Mouse (Mus musculus): ENCODE measurements around the gene Rhox12. TPM values are rescaled to one million over a fixed set of nuclear protein-coding genes. Genes with fewer than 3 reads are reported as not detected.

The Rhox12 gene
- not detected in 2 replicates for polyA plus RNA-seq (2011; ENCODE audit: insufficient read length, low read depth, missing spikeins)

DNA sequence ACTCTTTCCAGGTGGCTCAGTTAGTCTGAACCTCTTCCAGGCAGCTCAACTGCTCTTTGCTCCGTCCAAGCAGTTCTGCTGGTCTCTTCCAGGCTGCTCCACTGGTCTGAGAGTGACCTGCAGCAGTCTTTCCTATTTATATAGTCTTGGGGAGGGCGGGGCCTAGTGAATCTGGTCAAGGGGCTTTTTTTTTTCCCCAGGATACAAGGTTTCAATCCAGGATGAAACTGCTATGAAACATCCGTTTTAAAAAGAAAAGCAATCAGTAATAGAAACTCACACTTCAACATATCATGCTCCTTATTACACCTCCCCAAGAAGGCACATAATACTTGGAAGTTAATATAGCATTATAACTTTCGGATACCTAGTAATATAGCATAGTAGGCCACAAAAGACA, at the start of gene Rhox12:
TSS of gene Rhox12 (minus strand) at position 101 of the 400 bp plus-strand sequence.
- TF ChIP-seq CTCF (IDR thresholded peaks at IDR 0.05; ENCODE audit: borderline replicate concordance, insufficient read depth, low read length), result no peak
- TF ChIP-seq POLR2A (IDR thresholded peaks at IDR 0.05; ENCODE audit: low read depth, low read length), result no peak

GRCm38 (mm10) chrX:38159097-38159496, 48.4 kb upstream of the Rhox12 start:
- H3K4me3 ChIP-seq (ENCODE audit: insufficient read depth, low read length), result no peak overlapping the region
- no peaks in the 10 kb centered on the region for H3K4me1 ChIP-seq (ENCODE audit: control insufficient read depth, insufficient read depth, low read length)
- no peak overlapping the region for H3K27ac ChIP-seq (ENCODE audit: insufficient read depth, low read length)
- TF ChIP-seq POLR2A (IDR thresholded peaks at IDR 0.05; ENCODE audit: low read depth, low read length), result no peak
- no peak for TF ChIP-seq CTCF (IDR thresholded peaks at IDR 0.05; ENCODE audit: borderline replicate concordance, insufficient read depth, low read length)

More for the DNA sequence above, at the start of gene Rhox12:
- no peak within 1 kb of the TSS for H3K27ac ChIP-seq (ENCODE audit: insufficient read depth, low read length)
- H3K4me3 ChIP-seq (ENCODE audit: insufficient read depth, low read length), result no peak within 1 kb of the TSS
- no peaks in the 10 kb centered on the region for H3K4me1 ChIP-seq (ENCODE audit: control insufficient read depth, insufficient read depth, low read length)

GRCm38 (mm10) chrX:38121478-38121877, 10.8 kb upstream of the Rhox12 start:
- no peaks in the 10 kb centered on the region for H3K4me1 ChIP-seq (ENCODE audit: control insufficient read depth, insufficient read depth, low read length)
- no peak for TF ChIP-seq POLR2A (IDR thresholded peaks at IDR 0.05; ENCODE audit: low read depth, low read length)
- no peak for TF ChIP-seq CTCF (IDR thresholded peaks at IDR 0.05; ENCODE audit: borderline replicate concordance, insufficient read depth, low read length)
- H3K27ac ChIP-seq (ENCODE audit: insufficient read depth, low read length), result no peak overlapping the region
- no peak overlapping the region for H3K4me3 ChIP-seq (ENCODE audit: insufficient read depth, low read length)

- H3K27ac ChIP-seq (ENCODE audit: insufficient read depth, low read length), result no peak within 1 kb of the TSS
- H3K4me3 ChIP-seq (ENCODE audit: insufficient read depth, low read length), result no peak within 1 kb of the TSS
- no peaks in the 10 kb centered on the region for H3K4me1 ChIP-seq (ENCODE audit: control insufficient read depth, insufficient read depth, low read length)
- TF ChIP-seq POLR2A (IDR thresholded peaks at IDR 0.05; ENCODE audit: low read depth, low read length) (no peak), CTCF (IDR thresholded peaks at IDR 0.05; ENCODE audit: borderline replicate concordance, insufficient read depth, low read length) (no peak)
Measured at GRCm38 (mm10) chrX:38120982-38121381, 10.3 kb upstream of the Rhox12 start, which contains the start of gene Rhox13. TSS of gene Rhox13 (plus strand) at chrX:38121219.

GRCm38 (mm10) chrX:38085041-38085440, 25.7 kb downstream of the Rhox12 start, which contains the start of gene Rhox11:
TSS of gene Rhox11 (minus strand) at chrX:38085141.
- TF ChIP-seq POLR2A (IDR thresholded peaks at IDR 0.05; ENCODE audit: low read depth, low read length), result no peak
- no peak for TF ChIP-seq CTCF (IDR thresholded peaks at IDR 0.05; ENCODE audit: borderline replicate concordance, insufficient read depth, low read length)
- no peak within 1 kb of the TSS for H3K27ac ChIP-seq (ENCODE audit: insufficient read depth, low read length)
- no peaks in the 10 kb centered on the region for H3K4me1 ChIP-seq (ENCODE audit: control insufficient read depth, insufficient read depth, low read length)
- no peak within 1 kb of the TSS for H3K4me3 ChIP-seq (ENCODE audit: insufficient read depth, low read length)

GRCm38 (mm10) chrX:38084226-38084625, 26.5 kb downstream of the Rhox12 start:
- Histone ChIP-seq H3K4me1 (ENCODE audit: control insufficient read depth, insufficient read depth, low read length) (no peaks in the 10 kb centered on the region), H3K27ac (ENCODE audit: insufficient read depth, low read length) (no peak overlapping the region), H3K4me3 (ENCODE audit: insufficient read depth, low read length) (no peak overlapping the region)
- peak; percentile 60; the same call in 1 of the 2 replicates for TF ChIP-seq CTCF (IDR thresholded peaks at IDR 0.05; ENCODE audit: borderline replicate concordance, insufficient read depth, low read length)
- TF ChIP-seq POLR2A (IDR thresholded peaks at IDR 0.05; ENCODE audit: low read depth, low read length), result no peak

- TF ChIP-seq POLR2A (IDR thresholded peaks at IDR 0.05; ENCODE audit: low read depth, low read length) (no peak), CTCF (IDR thresholded peaks at IDR 0.05; ENCODE audit: borderline replicate concordance, insufficient read depth, low read length) (no peak)
- H3K4me3 ChIP-seq (ENCODE audit: insufficient read depth, low read length), result no peak within 1 kb of the TSS
- no peak within 1 kb of the TSS for H3K27ac ChIP-seq (ENCODE audit: insufficient read depth, low read length)
Measured at GRCm38 (mm10) chrX:38066175-38066574, 44.5 kb downstream of the Rhox12 start, which contains the start of gene Rhox10. TSS of gene Rhox10 (plus strand) at chrX:38066475.

GRCm38 (mm10) chrX:38061544-38061943, 49.2 kb downstream of the Rhox12 start:
- Histone ChIP-seq H3K4me1 (ENCODE audit: control insufficient read depth, insufficient read depth, low read length) (no peaks in the 10 kb centered on the region), H3K4me3 (ENCODE audit: insufficient read depth, low read length) (no peak overlapping the region), H3K27ac (ENCODE audit: insufficient read depth, low read length) (no peak overlapping the region)
- TF ChIP-seq POLR2A (IDR thresholded peaks at IDR 0.05; ENCODE audit: low read depth, low read length) (no peak), CTCF (IDR thresholded peaks at IDR 0.05; ENCODE audit: borderline replicate concordance, insufficient read depth, low read length) (no peak)

More at GRCm38 (mm10) chrX:38066175-38066574, 44.5 kb downstream of the Rhox12 start, which contains the start of gene Rhox10:
- no peaks in the 10 kb centered on the region for H3K4me1 ChIP-seq (ENCODE audit: control insufficient read depth, insufficient read depth, low read length)

Other genes with a start within 250 kb of the Rhox12 start
- gene Rhox8, start 232.0 kb downstream of the Rhox12 start, polyA plus RNA-seq (2011; ENCODE audit: insufficient read length, low read depth, missing spikeins), result not detected in 2 replicates
- not detected in 2 replicates for gene Rhox7b, start 213.7 kb downstream of the Rhox12 start, polyA plus RNA-seq (2011; ENCODE audit: insufficient read length, low read depth, missing spikeins)
- not detected in 2 replicates for gene Rhox9, start 209.1 kb downstream of the Rhox12 start, polyA plus RNA-seq (2011; ENCODE audit: insufficient read length, low read depth, missing spikeins)
- not detected in 2 replicates for gene Btg1-ps1, start 92.1 kb downstream of the Rhox12 start, polyA plus RNA-seq (2011; ENCODE audit: insufficient read length, low read depth, missing spikeins)
- not detected in 2 replicates for gene Btg1-ps2, start 67.8 kb downstream of the Rhox12 start, polyA plus RNA-seq (2011; ENCODE audit: insufficient read length, low read depth, missing spikeins)
- gene Rhox10, start 44.4 kb downstream of the Rhox12 start, polyA plus RNA-seq (2011; ENCODE audit: insufficient read length, low read depth, missing spikeins), result not detected in 2 replicates
- gene Rhox11, start 25.8 kb downstream of the Rhox12 start, polyA plus RNA-seq (2011; ENCODE audit: insufficient read length, low read depth, missing spikeins), result not detected in 2 replicates
- gene Rhox13, start 10.3 kb upstream of the Rhox12 start, polyA plus RNA-seq (2011; ENCODE audit: insufficient read length, low read depth, missing spikeins), result not detected in 2 replicates
- 24.8 and 28.4 TPM in 2 replicates for gene Zbtb33, start 78.9 kb upstream of the Rhox12 start, polyA plus RNA-seq (2011; ENCODE audit: insufficient read length, low read depth, missing spikeins)
- gene Tmem255a, start 141.5 kb upstream of the Rhox12 start, polyA plus RNA-seq (2011; ENCODE audit: insufficient read length, low read depth, missing spikeins), result 0.30 TPM in 1 of 2 replicates, not detected in the other
- not detected in 2 replicates for gene Atp1b4, start 205.3 kb upstream of the Rhox12 start, polyA plus RNA-seq (2011; ENCODE audit: insufficient read length, low read depth, missing spikeins)

Data from embryonic fibroblast, embryonic 13.5 days (primary cell).